Mouse (Mus musculus): ENCODE data around the gene Ablim2.

The Ablim2 gene

GRCm38 (mm10) chr5:35739536-35740278 lies 18.0 kb upstream of the Ablim2 start, which contains the start of gene Sh3tc1:
Gene Sh3tc1 (minus strand): TSS chr5:35739987.
- DNase-seq: peak; percentile 86

- DNase-seq: no peak
Measured at GRCm38 (mm10) chr5:35740716-35741115, 17.0 kb upstream of the Ablim2 start.

GRCm38 (mm10) chr5:35741225-35741820 lies 16.4 kb upstream of the Ablim2 start:
- DNase-seq: no peak

GRCm38 (mm10) chr5:35743238-35743951 lies 14.3 kb upstream of the Ablim2 start:
- peak; percentile 90 for DNase-seq

- DNase-seq: peak; percentile 55
Measured at GRCm38 (mm10) chr5:35743990-35744722, 13.5 kb upstream of the Ablim2 start.

- DNase-seq: no peak
Measured at GRCm38 (mm10) chr5:35745406-35745805, 12.3 kb upstream of the Ablim2 start.

GRCm38 (mm10) chr5:35746910-35747309 lies 10.8 kb upstream of the Ablim2 start:
- DNase-seq: peak; percentile 83

GRCm38 (mm10) chr5:35749416-35749815 lies 8.3 kb upstream of the Ablim2 start:
- no peak for DNase-seq

- no peak for DNase-seq
Measured at GRCm38 (mm10) chr5:35750026-35750425, 7.7 kb upstream of the Ablim2 start.

- peak; percentile 36 for DNase-seq
Measured at GRCm38 (mm10) chr5:35751016-35751415, 6.7 kb upstream of the Ablim2 start.

- peak; percentile 80 for DNase-seq
Measured at GRCm38 (mm10) chr5:35755131-35755733, 2.4 kb upstream of the Ablim2 start.

GRCm38 (mm10) chr5:35756020-35756419 lies 1.7 kb upstream of the Ablim2 start:
- DNase-seq: no peak

GRCm38 (mm10) chr5:35756997-35757638 lies 562 bp upstream of the Ablim2 start:
- DNase-seq: no peak

- DNase-seq: peak; percentile 38
Measured at GRCm38 (mm10) chr5:35758081-35759053, 687 bp downstream of the Ablim2 start.

GRCm38 (mm10) chr5:35761323-35761722 lies 3.6 kb downstream of the Ablim2 start:
- no peak for DNase-seq

GRCm38 (mm10) chr5:35762388-35762787 lies 4.7 kb downstream of the Ablim2 start:
- DNase-seq: peak; percentile 57

- DNase-seq: no peak
Measured at GRCm38 (mm10) chr5:35762850-35763249, 5.2 kb downstream of the Ablim2 start.

- DNase-seq: peak; percentile 32
Measured at GRCm38 (mm10) chr5:35765909-35766308, 8.2 kb downstream of the Ablim2 start.

GRCm38 (mm10) chr5:35768525-35768924 lies 10.8 kb downstream of the Ablim2 start:
- no peak for DNase-seq

GRCm38 (mm10) chr5:35768997-35769396 lies 11.3 kb downstream of the Ablim2 start:
- no peak for DNase-seq

- no peak for DNase-seq
Measured at GRCm38 (mm10) chr5:35770246-35770645, 12.6 kb downstream of the Ablim2 start.
